Mouse (Mus musculus): Measurements from ENCODE around the gene Surf4.

- TF ChIP-seq CTCF (IDR thresholded peaks at IDR 0.05; ENCODE audit: insufficient read depth, low read length) = no peak
- TF ChIP-seq POLR2A (IDR thresholded peaks at IDR 0.05; ENCODE audit: borderline replicate concordance, extremely low read depth, low read depth, low read length) = peak; percentile 88; the same call in 1 of the 2 replicates
Measured at GRCm38 (mm10) chr2:26915927-26916728, 17.6 kb downstream of the Surf4 start, which contains the start of the genes Surf2 and Surf1.
